Mouse (Mus musculus) midbrain, embryonic 14.5 days (tissue): ENCODE measurements at regions not wholly inside any gene's neighbourhood (a gene's known extent, or its start where the extent isn't known, plus 50 kb on each side); places are given as distances from the start of the nearest gene placed in this dataset.
"Not testable (repeated sequence)": the region's sequence is repeated elsewhere in the genome, so short reads cannot be mapped to it uniquely, and the experiment has no call there.

Source experiments
- ATAC-seq: fragments of 200-750 bp; cut with Nextera tagmentation; 2 replicates; pipeline ENCODE4 v1.8.0; 2017; ENCODE audit warnings: moderate number of reproducible peaks, moderate library complexity; ENCODE audit not compliant: low FRiP score, low TSS enrichment
- DNase-seq: peaks from one replicate; pipeline ENCODE4 v3.0.0-alpha.2; 2015
- H3K27ac ChIP-seq: fragments of 300-500 bp; sonication (generic); replicated peaks from 2 replicates; pipeline ENCODE4 v1.5.1; 2014; ENCODE audit warnings: mild to moderate bottlenecking, low read depth, low read length, moderate library complexity
- H3K27me3 ChIP-seq: fragments of 300-500 bp; sonication (generic); 2 replicates; pipeline ENCODE4 v1.6.1; 2014; ENCODE audit warnings: low read length, control low read depth, mixed read lengths; ENCODE audit not compliant: control insufficient read depth, insufficient read depth
- H3K36me3 ChIP-seq: fragments of 300-500 bp; sonication (generic); 2 replicates; pipeline ENCODE4 v1.6.1; 2014; ENCODE audit warnings: low read length, control low read depth; ENCODE audit not compliant: control insufficient read depth, insufficient read depth
- H3K4me1 ChIP-seq: fragments of 300-500 bp; sonication (generic); 2 replicates; pipeline ENCODE4 v1.6.1; 2014; ENCODE audit warnings: mild to moderate bottlenecking, antibody characterized with exemption, low read length, control low read depth; ENCODE audit not compliant: control insufficient read depth, insufficient read depth
- H3K4me2 ChIP-seq: fragments of 300-500 bp; sonication (generic); 2 replicates; pipeline ENCODE4 v1.6.1; 2014; ENCODE audit warnings: mild to moderate bottlenecking, low read length, moderate library complexity
- H3K4me3 ChIP-seq: fragments of 300-500 bp; sonication (generic); replicated peaks from 2 replicates; pipeline ENCODE4 v1.5.1; 2014; ENCODE audit warnings: low read depth, low read length
- H3K9ac ChIP-seq: fragments of 300-500 bp; sonication (generic); replicated peaks from 2 replicates; pipeline ENCODE4 v1.6.1; 2014; ENCODE audit warnings: mild to moderate bottlenecking, low read length, moderate library complexity
- H3K9me3 ChIP-seq: fragments of 300-500 bp; sonication (generic); 2 replicates; pipeline ENCODE4 v1.6.1; 2016; ENCODE audit warnings: low read length, control low read depth, mixed read lengths; ENCODE audit not compliant: control insufficient read depth
- WGBS: fragments of 180-500 bp; shearing (Covaris S2); extraction: QIAGEN DNeasy Blood & Tissue Kit; methylation state at CpG from one replicate; pipeline ENCODE4 v1.1.7; 2014; 5-methylcytosine and 5-hydroxymethylcytosine counted together

- Histone ChIP-seq H3K9me3 (no peaks in the 10 kb centered on the region), H3K9ac (no peak overlapping the region), H3K4me1 (no peaks in the 10 kb centered on the region), H3K4me2 (no peak overlapping the region), H3K27ac (no peak overlapping the region), H3K27me3 (no peaks in the 10 kb centered on the region), H3K36me3 (no peaks in the 10 kb centered on the region), H3K4me3 (no peak overlapping the region)
- WGBS = 86% methylated on average over 5 of the region's 5 CpGs
- DNase-seq (no peak), ATAC-seq (no peak)
Measured at GRCm38 (mm10) chr6:117700286-117700685, 140.7 kb upstream of the Zfp637 start.

DNA sequence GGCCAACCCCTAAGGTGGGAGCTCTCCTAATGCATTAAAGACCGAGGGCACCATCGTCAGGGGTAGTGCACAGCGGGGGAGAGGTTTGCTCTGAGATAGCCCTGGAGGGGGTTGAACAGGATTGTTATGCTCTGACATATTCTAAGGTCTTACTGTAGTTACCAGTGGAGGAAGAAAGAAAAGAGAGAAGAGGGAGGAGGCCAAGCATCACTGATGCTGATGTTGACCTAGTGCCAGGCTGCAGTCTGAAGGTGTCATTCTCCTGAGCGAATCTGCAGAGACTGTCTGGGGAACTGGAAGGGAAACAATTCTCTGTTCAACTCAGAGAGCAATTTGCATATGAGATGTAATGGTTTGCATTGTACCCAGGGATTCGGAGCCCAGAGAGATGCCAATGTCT, 139.4 kb upstream of the Zfp637 start:
- Histone ChIP-seq H3K27ac (no peak overlapping the region), H3K4me2 (no peak overlapping the region), H3K27me3 (no peaks in the 10 kb centered on the region), H3K9ac (no peak overlapping the region), H3K9me3 (no peaks in the 10 kb centered on the region), H3K4me1 (no peaks in the 10 kb centered on the region), H3K36me3 (no peaks in the 10 kb centered on the region), H3K4me3 (no peak overlapping the region)
- DNase-seq (no peak), ATAC-seq (no peak)
- WGBS = 87% methylated on average over 5 of the region's 5 CpGs

DNA sequence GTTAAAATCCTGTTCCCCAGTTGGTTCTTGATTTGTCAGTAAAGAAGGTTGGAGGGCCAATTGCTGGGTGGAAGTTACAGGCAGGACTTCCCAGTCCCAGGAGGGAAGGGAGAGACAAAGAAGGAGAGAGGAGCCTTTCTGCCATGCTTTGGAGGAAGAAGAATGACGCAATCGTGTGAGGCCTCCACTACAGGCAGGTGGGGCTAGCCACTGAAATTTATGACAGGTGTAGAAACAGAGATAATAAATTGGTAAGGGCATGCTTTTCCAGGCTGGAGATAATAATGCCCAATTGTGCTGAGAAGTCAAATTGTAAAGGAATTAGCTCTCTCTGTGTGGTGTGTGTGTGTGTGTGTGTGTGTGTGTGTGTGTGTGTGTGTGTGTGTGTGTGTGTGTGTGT, 135.0 kb upstream of the Zfp637 start:
- Histone ChIP-seq H3K4me1 (no peaks in the 10 kb centered on the region), H3K4me3 (no peak overlapping the region), H3K36me3 (no peaks in the 10 kb centered on the region), H3K4me2 (no peak overlapping the region), H3K27ac (no peak overlapping the region), H3K9ac (no peak overlapping the region), H3K9me3 (no peaks in the 10 kb centered on the region), H3K27me3 (no peaks in the 10 kb centered on the region)
- DNase-seq (no peak), ATAC-seq (no peak)
- WGBS = 92% methylated on average over 2 of the region's 2 CpGs

- H3K9ac ChIP-seq = no peak overlapping the region
- WGBS = 79% methylated on average over 3 of the region's 3 CpGs
- H3K36me3 ChIP-seq = no peaks in the 10 kb centered on the region
- DNase-seq (no peak), ATAC-seq (no peak)
- H3K4me3 ChIP-seq = no peak overlapping the region
- H3K9me3 ChIP-seq = no peaks in the 10 kb centered on the region
- H3K27me3 ChIP-seq = no peaks in the 10 kb centered on the region
- no peak overlapping the region for H3K27ac ChIP-seq
- H3K4me2 ChIP-seq = no peak overlapping the region
- no peaks in the 10 kb centered on the region for H3K4me1 ChIP-seq
Measured at GRCm38 (mm10) chr6:117709212-117709611, 131.8 kb upstream of the Zfp637 start.

DNA sequence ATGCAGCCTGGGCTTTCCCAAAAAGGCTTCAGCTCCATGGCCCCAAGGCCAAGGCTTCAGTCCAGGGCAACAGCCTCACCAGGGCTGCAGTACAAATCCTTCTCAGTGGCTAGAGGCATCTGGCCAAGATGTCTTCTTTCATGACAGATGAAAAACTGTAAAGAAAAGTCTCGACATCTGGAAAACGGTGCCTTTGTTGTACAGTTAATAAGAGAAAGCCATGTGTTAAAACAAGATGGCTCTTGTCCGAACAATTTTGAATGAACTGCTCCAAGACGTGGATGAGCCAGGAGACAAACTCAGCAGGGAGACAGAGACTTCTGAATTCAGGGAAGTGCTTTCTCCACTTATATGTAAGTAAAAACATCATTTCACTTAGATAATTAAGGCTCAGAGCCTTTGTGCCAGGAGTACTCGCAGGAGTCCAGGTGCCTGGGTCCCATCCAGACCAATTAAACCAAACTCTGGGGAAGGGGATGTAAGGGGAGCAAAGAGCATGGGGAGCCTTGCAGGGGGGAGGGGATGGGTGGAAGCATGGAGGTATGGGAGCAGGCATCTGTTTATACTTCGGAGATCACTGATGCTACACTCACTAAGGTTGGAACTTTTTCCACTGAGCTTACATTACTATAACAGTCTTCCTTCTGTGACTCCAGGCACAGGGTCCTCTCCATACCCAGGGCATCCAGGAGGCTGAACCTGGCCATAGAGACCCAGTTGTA, 125.8 kb upstream of the Zfp637 start:
- no peaks in the 10 kb centered on the region for H3K27me3 ChIP-seq
- no peak for ATAC-seq
- no peaks in the 10 kb centered on the region for H3K9me3 ChIP-seq
- H3K4me1 ChIP-seq = no peaks in the 10 kb centered on the region
- H3K4me2 ChIP-seq = no peak overlapping the region
- H3K9ac ChIP-seq = no peak overlapping the region
- no peak overlapping the region for H3K27ac ChIP-seq
- H3K4me3 ChIP-seq = no peak overlapping the region
- WGBS = 84% methylated on average over 6 of the region's 6 CpGs
- no peak for DNase-seq
- H3K36me3 ChIP-seq = no peaks in the 10 kb centered on the region

DNA sequence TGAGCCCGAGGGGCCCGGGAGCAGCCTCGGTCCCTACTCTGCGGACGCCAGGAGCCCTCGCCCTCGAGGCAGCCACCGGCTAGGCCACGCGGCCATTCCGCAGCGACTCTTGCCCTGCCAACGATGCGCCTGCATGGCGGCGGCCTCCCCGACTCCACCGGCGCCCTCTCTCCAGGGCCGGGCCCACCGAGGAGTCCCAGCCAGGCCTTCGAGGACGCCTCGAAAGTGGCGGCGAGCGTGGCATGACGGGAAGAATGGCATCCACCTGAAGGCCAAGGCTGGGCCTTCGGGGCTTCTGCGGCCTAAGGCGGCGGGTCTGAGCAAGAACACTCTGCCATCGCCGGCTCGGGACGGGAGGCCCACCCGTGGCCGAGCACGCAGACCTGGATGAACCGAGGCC, 124.6 kb upstream of the Zfp637 start:
- DNase-seq, H3K9me3 ChIP-seq, H3K4me1 ChIP-seq, ATAC-seq, H3K27me3 ChIP-seq, H3K4me3 ChIP-seq, H3K27ac ChIP-seq, H3K9ac ChIP-seq, H3K4me2 ChIP-seq, H3K36me3 ChIP-seq: not testable (repeated sequence)
- 93% methylated on average over 7 of the region's 40 CpGs for WGBS

DNA sequence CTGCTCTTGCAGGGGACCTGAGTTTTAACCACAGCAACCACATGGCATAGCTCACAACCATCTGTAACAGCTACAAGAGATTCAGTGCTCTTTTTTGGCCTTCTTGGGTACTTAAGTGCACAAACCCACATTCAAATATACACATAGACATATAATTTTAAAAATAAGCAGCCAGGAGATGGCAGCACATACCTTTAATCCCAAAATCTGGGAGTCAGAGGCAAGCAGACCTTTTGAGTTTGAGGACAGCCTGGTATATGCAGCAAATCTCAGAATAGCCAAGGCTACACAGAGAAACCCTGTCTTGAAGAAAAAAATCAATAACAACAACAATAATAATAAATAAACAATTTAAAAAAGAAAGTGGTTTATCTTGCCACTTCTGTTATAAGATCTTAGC, 88.6 kb upstream of the Zfp637 start:
- H3K9ac ChIP-seq, DNase-seq, H3K9me3 ChIP-seq, H3K4me1 ChIP-seq, ATAC-seq, H3K4me3 ChIP-seq, H3K4me2 ChIP-seq, H3K36me3 ChIP-seq, H3K27ac ChIP-seq, H3K27me3 ChIP-seq: not testable (repeated sequence)

GRCm38 (mm10) chr6:117755682-117756081, 85.3 kb upstream of the Zfp637 start:
- not testable (repeated sequence) for H3K27me3 ChIP-seq, H3K9me3 ChIP-seq, H3K27ac ChIP-seq, DNase-seq, ATAC-seq, H3K36me3 ChIP-seq, H3K4me2 ChIP-seq, H3K4me3 ChIP-seq, H3K9ac ChIP-seq, H3K4me1 ChIP-seq
- WGBS = 82% methylated on average over 2 of the region's 2 CpGs

DNA sequence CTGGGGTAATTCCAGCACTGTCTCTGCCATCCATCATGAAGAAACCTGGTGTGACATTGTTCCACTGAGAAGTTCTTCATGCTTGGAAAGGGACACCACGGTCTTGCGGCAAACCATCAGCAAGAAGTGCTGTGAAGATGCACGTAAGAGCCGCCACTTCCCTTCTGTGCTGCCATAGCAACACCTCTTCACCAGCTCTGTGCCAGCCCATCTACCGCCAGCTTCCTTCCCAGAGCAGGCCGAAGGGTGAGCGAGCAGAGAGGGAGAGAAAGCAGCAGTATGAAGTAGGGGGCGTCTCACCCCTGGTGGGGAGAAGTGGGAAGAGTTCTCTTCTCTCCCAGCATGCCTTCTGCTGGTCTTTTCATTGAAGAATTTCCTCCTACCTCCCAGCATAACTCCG, 84.8 kb upstream of the Zfp637 start:
- Histone ChIP-seq H3K9ac (no peak overlapping the region), H3K4me2 (no peak overlapping the region), H3K4me1 (no peaks in the 10 kb centered on the region), H3K4me3 (no peak overlapping the region), H3K9me3 (no peaks in the 10 kb centered on the region), H3K36me3 (no peaks in the 10 kb centered on the region), H3K27ac (no peak overlapping the region), H3K27me3 (no peaks in the 10 kb centered on the region)
- WGBS = 74% methylated on average over 9 of the region's 9 CpGs
- ATAC-seq (no peak), DNase-seq (no peak)
